Mouse (Mus musculus): ENCODE measurements around the gene Angptl7. TPM values are rescaled to one million over a fixed set of nuclear protein-coding genes. Genes with fewer than 3 reads are reported as not detected.

Angptl7 gene
- polyA plus RNA-seq, 1 experiment from 2014 or later: 0.43 TPM

GRCm38 (mm10) chr4:148508084-148508849, 8.0 kb upstream of the Angptl7 start:
- Histone ChIP-seq H3K4me2 (ENCODE audit: low read length) (no peak overlapping the region), H3K9ac (ENCODE audit: low read depth, low read length) (no peak overlapping the region), H3K4me3 (ENCODE audit: low read depth, low read length) (no peak overlapping the region), H3K4me1 (ENCODE audit: control insufficient read depth, insufficient read depth, low read length) (0 out of 2 replicates have a peak, but pooled peaks cover 2% of the 10 kb centered on the region), H3K36me3 (ENCODE audit: control insufficient read depth, insufficient read depth, low read length) (peaks cover 25% of the 10 kb centered on the region), H3K27me3 (ENCODE audit: control insufficient read depth, insufficient read depth, low read depth, low read length) (no peaks in the 10 kb centered on the region), H3K9me3 (replicated peaks; ENCODE audit: control insufficient read depth, low read length, poor library complexity, severe bottlenecking) (no peaks in the 10 kb centered on the region), H3K27ac (ENCODE audit: low read length) (no peak overlapping the region)
- 95% methylated on average over 14 of the region's 14 CpGs for WGBS
- ATAC-seq: no peak

GRCm38 (mm10) chr4:148507585-148507984, 7.3 kb upstream of the Angptl7 start:
- Histone ChIP-seq H3K27me3 (ENCODE audit: control insufficient read depth, insufficient read depth, low read depth, low read length) (no peaks in the 10 kb centered on the region), H3K4me2 (ENCODE audit: low read length) (no peak overlapping the region), H3K9ac (ENCODE audit: low read depth, low read length) (no peak overlapping the region), H3K27ac (ENCODE audit: low read length) (no peak overlapping the region), H3K4me1 (ENCODE audit: control insufficient read depth, insufficient read depth, low read length) (0 out of 2 replicates have a peak, but pooled peaks cover 2% of the 10 kb centered on the region), H3K36me3 (ENCODE audit: control insufficient read depth, insufficient read depth, low read length) (peaks cover 20% of the 10 kb centered on the region), H3K4me3 (ENCODE audit: low read depth, low read length) (no peak overlapping the region), H3K9me3 (replicated peaks; ENCODE audit: control insufficient read depth, low read length, poor library complexity, severe bottlenecking) (no peaks in the 10 kb centered on the region)
- ATAC-seq: no peak
- WGBS: 87% methylated on average over 5 of the region's 5 CpGs

- H3K9me3 ChIP-seq (replicated peaks; ENCODE audit: control insufficient read depth, low read length, poor library complexity, severe bottlenecking): no peaks in the 10 kb centered on the region
- 72% methylated on average over 8 of the region's 8 CpGs for WGBS
- ATAC-seq: 0 out of 2 replicates have a peak, but pooled peaks have one; percentile 39
- no peak overlapping the region for H3K4me3 ChIP-seq (ENCODE audit: low read depth, low read length)
- no peak overlapping the region for H3K4me2 ChIP-seq (ENCODE audit: low read length)
- H3K27me3 ChIP-seq (ENCODE audit: control insufficient read depth, insufficient read depth, low read depth, low read length): no peaks in the 10 kb centered on the region
- peaks cover 19% of the 10 kb centered on the region for H3K36me3 ChIP-seq (ENCODE audit: control insufficient read depth, insufficient read depth, low read length)
- H3K27ac ChIP-seq (ENCODE audit: low read length): no peak overlapping the region
- H3K9ac ChIP-seq (ENCODE audit: low read depth, low read length): no peak overlapping the region
- H3K4me1 ChIP-seq (ENCODE audit: control insufficient read depth, insufficient read depth, low read length): 0 out of 2 replicates have a peak, but pooled peaks cover 2% of the 10 kb centered on the region
These were observed 4.3 kb upstream of the Angptl7 start for GRCm38 (mm10) chr4:148504497-148504959.

- Histone ChIP-seq H3K4me2 (ENCODE audit: low read length) (no peak overlapping the region), H3K27ac (ENCODE audit: low read length) (no peak overlapping the region; the same call in 1 of the 2 replicates), H3K36me3 (ENCODE audit: control insufficient read depth, insufficient read depth, low read length) (peaks cover 29% of the 10 kb centered on the region), H3K9me3 (replicated peaks; ENCODE audit: control insufficient read depth, low read length, poor library complexity, severe bottlenecking) (no peaks in the 10 kb centered on the region), H3K4me3 (ENCODE audit: low read depth, low read length) (no peak overlapping the region), H3K4me1 (ENCODE audit: control insufficient read depth, insufficient read depth, low read length) (no peaks in the 10 kb centered on the region), H3K27me3 (ENCODE audit: control insufficient read depth, insufficient read depth, low read depth, low read length) (no peaks in the 10 kb centered on the region), H3K9ac (ENCODE audit: low read depth, low read length) (no peak overlapping the region)
- ATAC-seq: peak; percentile 39; the same call in 1 of the 2 replicates
- WGBS: 72% methylated on average over 25 of the region's 25 CpGs
These were observed 4.2 kb downstream of the Angptl7 start for GRCm38 (mm10) chr4:148495874-148496689.

GRCm38 (mm10) chr4:148495160-148495559, 5.1 kb downstream of the Angptl7 start:
- Histone ChIP-seq H3K27ac (ENCODE audit: low read length) (no peak overlapping the region), H3K4me2 (ENCODE audit: low read length) (no peak overlapping the region), H3K9me3 (replicated peaks; ENCODE audit: control insufficient read depth, low read length, poor library complexity, severe bottlenecking) (no peaks in the 10 kb centered on the region), H3K9ac (ENCODE audit: low read depth, low read length) (no peak overlapping the region), H3K36me3 (ENCODE audit: control insufficient read depth, insufficient read depth, low read length) (peaks cover 27% of the 10 kb centered on the region), H3K4me3 (ENCODE audit: low read depth, low read length) (no peak overlapping the region), H3K27me3 (ENCODE audit: control insufficient read depth, insufficient read depth, low read depth, low read length) (no peaks in the 10 kb centered on the region), H3K4me1 (ENCODE audit: control insufficient read depth, insufficient read depth, low read length) (no peaks in the 10 kb centered on the region)
- 0 out of 2 replicates have a peak, but pooled peaks have one; percentile 21 for ATAC-seq
- 86% methylated on average over 6 of the region's 6 CpGs for WGBS

GRCm38 (mm10) chr4:148491448-148491847, 8.8 kb downstream of the Angptl7 start:
- H3K9me3 ChIP-seq (replicated peaks; ENCODE audit: control insufficient read depth, low read length, poor library complexity, severe bottlenecking): no peaks in the 10 kb centered on the region
- 89% methylated on average over 7 of the region's 7 CpGs for WGBS
- H3K36me3 ChIP-seq (ENCODE audit: control insufficient read depth, insufficient read depth, low read length): peaks cover 39% of the 10 kb centered on the region
- H3K4me3 ChIP-seq (ENCODE audit: low read depth, low read length): no peak overlapping the region
- H3K27ac ChIP-seq (ENCODE audit: low read length): no peak overlapping the region
- H3K4me1 ChIP-seq (ENCODE audit: control insufficient read depth, insufficient read depth, low read length): no peaks in the 10 kb centered on the region
- H3K9ac ChIP-seq (ENCODE audit: low read depth, low read length): no peak overlapping the region
- H3K27me3 ChIP-seq (ENCODE audit: control insufficient read depth, insufficient read depth, low read depth, low read length): no peaks in the 10 kb centered on the region
- no peak for ATAC-seq
- no peak overlapping the region for H3K4me2 ChIP-seq (ENCODE audit: low read length)

GRCm38 (mm10) chr4:148490502-148490901, 9.8 kb downstream of the Angptl7 start:
- H3K9ac ChIP-seq (ENCODE audit: low read depth, low read length): no peak overlapping the region
- ATAC-seq: no peak
- H3K4me2 ChIP-seq (ENCODE audit: low read length): no peak overlapping the region
- no peaks in the 10 kb centered on the region for H3K4me1 ChIP-seq (ENCODE audit: control insufficient read depth, insufficient read depth, low read length)
- WGBS: 78% methylated on average over 6 of the region's 6 CpGs
- H3K4me3 ChIP-seq (ENCODE audit: low read depth, low read length): no peak overlapping the region
- H3K27me3 ChIP-seq (ENCODE audit: control insufficient read depth, insufficient read depth, low read depth, low read length): no peaks in the 10 kb centered on the region
- no peaks in the 10 kb centered on the region for H3K9me3 ChIP-seq (replicated peaks; ENCODE audit: control insufficient read depth, low read length, poor library complexity, severe bottlenecking)
- H3K36me3 ChIP-seq (ENCODE audit: control insufficient read depth, insufficient read depth, low read length): peaks cover 43% of the 10 kb centered on the region
- H3K27ac ChIP-seq (ENCODE audit: low read length): no peak overlapping the region

- ATAC-seq: no peak
- H3K4me3 ChIP-seq (ENCODE audit: low read depth, low read length): no peak overlapping the region
- peaks cover 60% of the 10 kb centered on the region for H3K36me3 ChIP-seq (ENCODE audit: control insufficient read depth, insufficient read depth, low read length)
- H3K4me1 ChIP-seq (ENCODE audit: control insufficient read depth, insufficient read depth, low read length): no peaks in the 10 kb centered on the region
- 81% methylated on average over 2 of the region's 2 CpGs for WGBS
- no peak overlapping the region for H3K4me2 ChIP-seq (ENCODE audit: low read length)
- no peaks in the 10 kb centered on the region for H3K9me3 ChIP-seq (replicated peaks; ENCODE audit: control insufficient read depth, low read length, poor library complexity, severe bottlenecking)
- no peak overlapping the region for H3K9ac ChIP-seq (ENCODE audit: low read depth, low read length)
- H3K27ac ChIP-seq (ENCODE audit: low read length): no peak overlapping the region
- no peaks in the 10 kb centered on the region for H3K27me3 ChIP-seq (ENCODE audit: control insufficient read depth, insufficient read depth, low read depth, low read length)
These were observed 12.4 kb downstream of the Angptl7 start for GRCm38 (mm10) chr4:148487841-148488240.

- no peak overlapping the region for H3K27ac ChIP-seq (ENCODE audit: low read length)
- H3K4me3 ChIP-seq (ENCODE audit: low read depth, low read length): no peak overlapping the region
- no peaks in the 10 kb centered on the region for H3K27me3 ChIP-seq (ENCODE audit: control insufficient read depth, insufficient read depth, low read depth, low read length)
- H3K9me3 ChIP-seq (replicated peaks; ENCODE audit: control insufficient read depth, low read length, poor library complexity, severe bottlenecking): no peaks in the 10 kb centered on the region
- no peak overlapping the region for H3K9ac ChIP-seq (ENCODE audit: low read depth, low read length)
- no peaks in the 10 kb centered on the region for H3K4me1 ChIP-seq (ENCODE audit: control insufficient read depth, insufficient read depth, low read length)
- peaks cover 62% of the 10 kb centered on the region for H3K36me3 ChIP-seq (ENCODE audit: control insufficient read depth, insufficient read depth, low read length)
- 97% methylated on average over 12 of the region's 12 CpGs for WGBS
- H3K4me2 ChIP-seq (ENCODE audit: low read length): no peak overlapping the region
- no peak for ATAC-seq
These were observed 15.7 kb downstream of the Angptl7 start for GRCm38 (mm10) chr4:148484511-148484910.

Measured in midbrain, embryonic 16.5 days (tissue).